Mouse (Mus musculus) small intestine, adult 2 months (tissue): Measurements from ENCODE around the gene Agbl4.

Experiments
- CTCF ChIP-seq: fragments of 200-500 bp; IDR thresholded peaks from 2 replicates; pipeline ENCODE4 v1.5.1; 2012; ENCODE audit warnings: low read depth, mild to moderate bottlenecking, control low read depth, inconsistent platforms, low read length, moderate library complexity, mixed read lengths; ENCODE audit not compliant: insufficient replicate concordance, insufficient read length; ENCODE audit errors: extremely low read depth
- POLR2A ChIP-seq: fragments of 200-500 bp; IDR thresholded peaks from 2 replicates; pipeline ENCODE4 v1.6.1; 2012; ENCODE audit warnings: low read depth, mild to moderate bottlenecking, control low read depth, inconsistent platforms, low read length, moderate library complexity

DNA sequence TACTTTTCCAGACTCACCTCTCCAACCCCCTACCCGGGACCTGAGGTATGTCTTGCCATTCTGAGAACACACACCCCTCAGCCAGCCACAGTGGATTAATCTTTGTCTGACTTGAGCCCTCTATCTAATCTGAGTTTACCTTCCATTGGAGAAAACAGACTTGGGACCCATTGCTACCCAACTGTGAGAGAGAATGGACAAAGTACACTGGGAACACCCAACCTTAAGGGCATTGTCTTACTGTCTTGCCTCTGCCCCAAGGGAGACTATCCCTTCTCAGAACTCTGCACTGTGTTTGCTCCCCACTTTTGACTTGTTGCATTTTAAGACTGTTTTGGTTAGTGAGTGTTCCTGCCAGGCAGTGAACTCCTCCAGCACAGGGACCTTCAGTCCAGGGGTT lies 1022.0 kb downstream of the Agbl4 start:
- TF ChIP-seq CTCF (no peak), POLR2A (no peak)
